10 mouse cellular contexts compared by ENCODE assay signal in genomic region chr1:155530561-155531457, GRCm38 (mm10). TPM values are rescaled to one million over a fixed set of nuclear protein-coding genes. Genes with fewer than 3 reads are reported as not detected.
A peak's percentile ranks its signal among the peaks of the same experiment; 100 is the strongest.
DNase-seq lines count a peak whose midpoint lies in the region; ATAC-seq and TF ChIP-seq lines count a peak whose summit lies in the region.
"Had no signal": no experiment of that assay in that cellular context is flagged by ENCODE, and none has a peak within 500 bp of the region (broad histone marks: within the 10 kb centered on the region; RNA-seq: fewer than 3 reads in every experiment).

No protein-coding gene starts in this region.

- H3K9ac ChIP-seq in embryonic facial prominence, embryonic 12.5 days = 0 out of 2 replicates have a peak overlapping the region, but pooled peaks have one; percentile 10
- H3K9ac ChIP-seq in hindbrain, embryonic 14.5 days = no peak overlapping the region
- H3K9ac ChIP-seq: stomach, embryonic 15.5 days had no signal

- 55% methylated on average over 21 of the region's 21 CpGs for WGBS in lung, adult 2 months
- WGBS in embryonic facial prominence, embryonic 12.5 days = 42% methylated on average over 21 of the region's 21 CpGs
- WGBS in hindbrain, embryonic 14.5 days = 20% methylated on average over 21 of the region's 21 CpGs
- 78% methylated on average over 21 of the region's 21 CpGs for WGBS in cerebellum, adult 2 months

- no peak for TF ChIP-seq POLR2A in lung, adult 2 months (IDR thresholded peaks at IDR 0.05; ENCODE audit: borderline replicate concordance, extremely low read depth, low read depth, low read length)
- TF ChIP-seq POLR2A in cerebellum, adult 2 months (IDR thresholded peaks at IDR 0.05; ENCODE audit: borderline replicate concordance, insufficient read depth, low read length) = no peak

- H3K4me3 ChIP-seq in lung, adult 2 months (replicated peaks; ENCODE audit: extremely low read depth, low read depth, low read length) = peak overlapping the region; percentile 47
- no peak overlapping the region for H3K4me3 ChIP-seq in embryonic facial prominence, embryonic 12.5 days
- H3K4me3 ChIP-seq in hindbrain, embryonic 14.5 days (replicated peaks; ENCODE audit: low read length) = no peak overlapping the region
- no peak overlapping the region for H3K4me3 ChIP-seq in cerebellum, adult 2 months (replicated peaks; ENCODE audit: insufficient read depth, low read depth, low read length)
- H3K4me3 ChIP-seq: stomach, embryonic 15.5 days had no signal

- H3K9me3 ChIP-seq in embryonic facial prominence, embryonic 12.5 days = peaks cover 3% of the 10 kb centered on the region; the same call in 1 of the 2 replicates
- no peaks in the 10 kb centered on the region for H3K9me3 ChIP-seq in hindbrain, embryonic 14.5 days (ENCODE audit: control insufficient read depth, low read length)
- H3K9me3 ChIP-seq: stomach, embryonic 15.5 days had no signal

- ATAC-seq in embryonic facial prominence, embryonic 12.5 days (ENCODE audit: insufficient number of reproducible peaks, insufficient read depth, low FRiP score, low TSS enrichment) = no peak
- no peak for ATAC-seq in hindbrain, embryonic 14.5 days (ENCODE audit: low FRiP score)

- intact Hi-C loops in left cerebral cortex, postnatal 14 days (cut with DNase I) = loop anchor here (10.0 kb wide), 2 partner anchors 116 to 496 kb away; partner anchors contain the start of gene Xpr1

- peaks cover 5% of the 10 kb centered on the region for H3K4me1 ChIP-seq in lung, adult 2 months (ENCODE audit: control insufficient read depth, insufficient read depth, low read length)
- peaks cover 32% of the 10 kb centered on the region for H3K4me1 ChIP-seq in embryonic facial prominence, embryonic 12.5 days
- H3K4me1 ChIP-seq in hindbrain, embryonic 14.5 days (replicated peaks; ENCODE audit: control insufficient read depth, insufficient read depth, low read length) = peaks cover 40% of the 10 kb centered on the region
- peaks cover 10% of the 10 kb centered on the region for H3K4me1 ChIP-seq in cerebellum, adult 2 months (ENCODE audit: control insufficient read depth, insufficient read depth, low read length)

- H3K36me3 ChIP-seq in embryonic facial prominence, embryonic 12.5 days = no peaks in the 10 kb centered on the region
- H3K36me3 ChIP-seq in hindbrain, embryonic 14.5 days (replicated peaks; ENCODE audit: control insufficient read depth, insufficient read depth) = no peaks in the 10 kb centered on the region
- H3K36me3 ChIP-seq: stomach, embryonic 15.5 days had no signal

- H3K4me2 ChIP-seq in embryonic facial prominence, embryonic 12.5 days (replicated peaks) = 0 out of 2 replicates have a peak overlapping the region, but pooled peaks have one; percentile 21
- peak overlapping the region; percentile 37 for H3K4me2 ChIP-seq in hindbrain, embryonic 14.5 days (replicated peaks)
- H3K4me2 ChIP-seq: stomach, embryonic 15.5 days had no signal

- DNase-seq in lung, adult 2 months = no peak
- DNase-seq in lung, postnatal 4 days = no peak
- no peak for DNase-seq in hindbrain, embryonic 14.5 days (ENCODE audit: low spot score)
- DNase-seq in retina, embryonic 14.5 days (ENCODE audit: low spot score) = peak; percentile 64
- no peak for DNase-seq in cerebellum, postnatal 36 days
- DNase-seq in cerebellum, adult 2 months = no peak
- no peak for DNase-seq in left cerebral cortex, postnatal 14 days (ENCODE audit: low spot score in 2 of 2)
- DNase-seq: gastrocnemius, postnatal 14 days had no signal

- no peak overlapping the region for H3K27ac ChIP-seq in embryonic facial prominence, embryonic 12.5 days
- H3K27ac ChIP-seq in hindbrain, embryonic 14.5 days = 0 out of 2 replicates have a peak overlapping the region, but pooled peaks have one; percentile 38
- H3K27ac ChIP-seq in cerebellum, adult 2 months (ENCODE audit: insufficient read depth, low read length) = no peak overlapping the region
- H3K27ac ChIP-seq: stomach, embryonic 15.5 days had no signal

- 0 out of 2 replicates have a peak, but pooled peaks cover 5% of the 10 kb centered on the region for H3K27me3 ChIP-seq in embryonic facial prominence, embryonic 12.5 days
- H3K27me3 ChIP-seq in hindbrain, embryonic 14.5 days (ENCODE audit: control insufficient read depth, insufficient read depth, low read length) = no peaks in the 10 kb centered on the region
- H3K27me3 ChIP-seq in cerebellum, adult 2 months (ENCODE audit: control insufficient read depth, insufficient read depth, low read length) = no peaks in the 10 kb centered on the region; the same call in 1 of the 2 replicates
- H3K27me3 ChIP-seq: stomach, embryonic 15.5 days had no signal

- TF ChIP-seq CTCF in lung, adult 2 months (IDR thresholded peaks at IDR 0.05; ENCODE audit: insufficient read depth, low read length) = no peak
- TF ChIP-seq CTCF in cerebellum, adult 2 months (IDR thresholded peaks at IDR 0.05; ENCODE audit: borderline replicate concordance, insufficient read depth, low read depth, low read length) = no peak

RNA-seq across cellular contexts. Expression of gene Acbd6, which starts 27.1 kb away (rescaled TPM):
- 73.4 and 164 TPM in 2 replicates for polyA plus RNA-seq in lung, adult 2 months (2012; rRNA removed)
- 107 TPM in 2 replicates for polyA plus RNA-seq in embryonic facial prominence, embryonic 12.5 days (2016; fragmentation: Nextera tagmentation; extraction: Ambion mirVana)
- 99.5 and 103 TPM in 2 replicates for polyA plus RNA-seq in hindbrain, embryonic 14.5 days (2014; fragmentation: Nextera tagmentation; extraction: Ambion mirVana)
- 78.4 and 85.0 TPM in 2 replicates for polyA plus RNA-seq in cerebellum, adult 2 months (2012; rRNA removed)
- 100 to 1,000 TPM in 1 of 2 experiments, 10 to 100 TPM in 1; 97.5 to 105 TPM for total RNA-seq in left cerebral cortex, postnatal 14 days (2021)
